Mouse (Mus musculus): ENCODE measurements around the gene Daam2. TPM values are rescaled to one million over a fixed set of nuclear protein-coding genes. Genes with fewer than 3 reads are reported as not detected.

Daam2 gene
- polyA plus RNA-seq, 1 experiment from 2014 or later: 3.1 TPM

GRCm38 (mm10) chr17:49481876-49482275 lies 82.3 kb downstream of the Daam2 start:
- WGBS: 84% methylated on average over 3 of the region's 3 CpGs

GRCm38 (mm10) chr17:49477370-49477769 lies 86.8 kb downstream of the Daam2 start:
- no peaks in the 10 kb centered on the region for H3K9me3 ChIP-seq (ENCODE audit: control insufficient read depth, low read length)
- H3K4me1 ChIP-seq (replicated peaks; ENCODE audit: control insufficient read depth, insufficient read depth, low read length): no peaks in the 10 kb centered on the region; the same call in 1 of the 2 replicates
- H3K4me2 ChIP-seq (replicated peaks): no peak overlapping the region
- H3K27ac ChIP-seq: no peak overlapping the region
- no peak overlapping the region for H3K9ac ChIP-seq
- ATAC-seq (ENCODE audit: low FRiP score) (no peak), DNase-seq (ENCODE audit: low spot score) (no peak)
- H3K4me3 ChIP-seq (replicated peaks; ENCODE audit: low read length): no peak overlapping the region
- no peaks in the 10 kb centered on the region for H3K27me3 ChIP-seq (ENCODE audit: control insufficient read depth, insufficient read depth, low read length)
- WGBS: 84% methylated on average over 4 of the region's 4 CpGs
- no peaks in the 10 kb centered on the region for H3K36me3 ChIP-seq (replicated peaks; ENCODE audit: control insufficient read depth, insufficient read depth)

More at GRCm38 (mm10) chr17:49481876-49482275, 82.3 kb downstream of the Daam2 start:
- H3K4me2 ChIP-seq (replicated peaks): no peak overlapping the region
- no peak overlapping the region for H3K4me3 ChIP-seq (replicated peaks; ENCODE audit: low read length)
- DNase-seq (ENCODE audit: low spot score): no peak
- ATAC-seq (ENCODE audit: low FRiP score): no peak
- no peaks in the 10 kb centered on the region for H3K9me3 ChIP-seq (ENCODE audit: control insufficient read depth, low read length)
- no peaks in the 10 kb centered on the region for H3K4me1 ChIP-seq (replicated peaks; ENCODE audit: control insufficient read depth, insufficient read depth, low read length)
- no peak overlapping the region for H3K27ac ChIP-seq
- no peaks in the 10 kb centered on the region for H3K36me3 ChIP-seq (replicated peaks; ENCODE audit: control insufficient read depth, insufficient read depth)
- no peaks in the 10 kb centered on the region for H3K27me3 ChIP-seq (ENCODE audit: control insufficient read depth, insufficient read depth, low read length)
- H3K9ac ChIP-seq: no peak overlapping the region

GRCm38 (mm10) chr17:49475174-49475573 lies 89.0 kb downstream of the Daam2 start:
- Histone ChIP-seq H3K4me3 (replicated peaks; ENCODE audit: low read length) (no peak overlapping the region), H3K27me3 (ENCODE audit: control insufficient read depth, insufficient read depth, low read length) (no peaks in the 10 kb centered on the region), H3K36me3 (replicated peaks; ENCODE audit: control insufficient read depth, insufficient read depth) (no peaks in the 10 kb centered on the region), H3K4me2 (replicated peaks) (no peak overlapping the region), H3K9me3 (ENCODE audit: control insufficient read depth, low read length) (no peaks in the 10 kb centered on the region), H3K9ac (no peak overlapping the region), H3K27ac (no peak overlapping the region), H3K4me1 (replicated peaks; ENCODE audit: control insufficient read depth, insufficient read depth, low read length) (no peaks in the 10 kb centered on the region; the same call in 1 of the 2 replicates)
- DNase-seq (ENCODE audit: low spot score): no peak
- 83% methylated on average over 1 of the region's 1 CpGs for whole genome bisulfite sequencing
- ATAC-seq (ENCODE audit: low FRiP score): no peak

- Histone ChIP-seq H3K4me1 (replicated peaks; ENCODE audit: control insufficient read depth, insufficient read depth, low read length) (no peaks in the 10 kb centered on the region; the same call in 1 of the 2 replicates), H3K36me3 (replicated peaks; ENCODE audit: control insufficient read depth, insufficient read depth) (no peaks in the 10 kb centered on the region), H3K4me2 (replicated peaks) (no peak overlapping the region), H3K9me3 (ENCODE audit: control insufficient read depth, low read length) (no peaks in the 10 kb centered on the region), H3K27ac (no peak overlapping the region), H3K9ac (no peak overlapping the region), H3K27me3 (ENCODE audit: control insufficient read depth, insufficient read depth, low read length) (no peaks in the 10 kb centered on the region), H3K4me3 (replicated peaks; ENCODE audit: low read length) (no peak overlapping the region)
- WGBS: 86% methylated on average over 4 of the region's 4 CpGs
- DNase-seq (ENCODE audit: low spot score): no peak
- no peak for ATAC-seq (ENCODE audit: low FRiP score)
Measured at GRCm38 (mm10) chr17:49474051-49474450, 90.1 kb downstream of the Daam2 start.

- DNase-seq (ENCODE audit: low spot score) (no peak), ATAC-seq (ENCODE audit: low FRiP score) (0 out of 2 replicates have a peak, but pooled peaks have one; percentile 18)
- no peak overlapping the region for H3K27ac ChIP-seq
- no peak overlapping the region for H3K9ac ChIP-seq
- no peaks in the 10 kb centered on the region for H3K9me3 ChIP-seq (ENCODE audit: control insufficient read depth, low read length)
- no peaks in the 10 kb centered on the region for H3K27me3 ChIP-seq (ENCODE audit: control insufficient read depth, insufficient read depth, low read length)
- H3K4me1 ChIP-seq (replicated peaks; ENCODE audit: control insufficient read depth, insufficient read depth, low read length): no peaks in the 10 kb centered on the region; the same call in 1 of the 2 replicates
- WGBS: 54% methylated on average over 8 of the region's 8 CpGs
- no peak overlapping the region for H3K4me2 ChIP-seq (replicated peaks)
- H3K4me3 ChIP-seq (replicated peaks; ENCODE audit: low read length): no peak overlapping the region
- H3K36me3 ChIP-seq (replicated peaks; ENCODE audit: control insufficient read depth, insufficient read depth): no peaks in the 10 kb centered on the region
Measured at GRCm38 (mm10) chr17:49472626-49473025, 91.5 kb downstream of the Daam2 start.

- ATAC-seq (ENCODE audit: low FRiP score) (peak; percentile 32; the same call in 1 of the 2 replicates), DNase-seq (ENCODE audit: low spot score) (peak; percentile 72)
- WGBS: 41% methylated on average over 4 of the region's 4 CpGs
- no peak overlapping the region for H3K9ac ChIP-seq
- H3K36me3 ChIP-seq (replicated peaks; ENCODE audit: control insufficient read depth, insufficient read depth): no peaks in the 10 kb centered on the region
- H3K9me3 ChIP-seq (ENCODE audit: control insufficient read depth, low read length): no peaks in the 10 kb centered on the region
- no peak overlapping the region for H3K27ac ChIP-seq
- H3K27me3 ChIP-seq (ENCODE audit: control insufficient read depth, insufficient read depth, low read length): no peaks in the 10 kb centered on the region
- H3K4me1 ChIP-seq (replicated peaks; ENCODE audit: control insufficient read depth, insufficient read depth, low read length): no peaks in the 10 kb centered on the region; the same call in 1 of the 2 replicates
- no peak overlapping the region for H3K4me3 ChIP-seq (replicated peaks; ENCODE audit: low read length)
- no peak overlapping the region for H3K4me2 ChIP-seq (replicated peaks)
Measured at GRCm38 (mm10) chr17:49468223-49468622, 95.9 kb downstream of the Daam2 start.

GRCm38 (mm10) chr17:49464884-49465283 lies 99.3 kb downstream of the Daam2 start:
- DNase-seq (ENCODE audit: low spot score) (no peak), ATAC-seq (ENCODE audit: low FRiP score) (no peak)
- Histone ChIP-seq H3K9ac (no peak overlapping the region), H3K4me2 (replicated peaks) (no peak overlapping the region), H3K4me1 (replicated peaks; ENCODE audit: control insufficient read depth, insufficient read depth, low read length) (no peaks in the 10 kb centered on the region), H3K36me3 (replicated peaks; ENCODE audit: control insufficient read depth, insufficient read depth) (no peaks in the 10 kb centered on the region), H3K9me3 (ENCODE audit: control insufficient read depth, low read length) (no peaks in the 10 kb centered on the region), H3K27ac (no peak overlapping the region), H3K27me3 (ENCODE audit: control insufficient read depth, insufficient read depth, low read length) (no peaks in the 10 kb centered on the region), H3K4me3 (replicated peaks; ENCODE audit: low read length) (no peak overlapping the region)
- WGBS: 82% methylated on average over 3 of the region's 3 CpGs

- 94% methylated on average over 18 of the region's 18 CpGs for whole genome bisulfite sequencing
- Histone ChIP-seq H3K27me3 (ENCODE audit: control insufficient read depth, insufficient read depth, low read length) (no peaks in the 10 kb centered on the region), H3K4me3 (replicated peaks; ENCODE audit: low read length) (no peak overlapping the region), H3K4me1 (replicated peaks; ENCODE audit: control insufficient read depth, insufficient read depth, low read length) (no peaks in the 10 kb centered on the region), H3K36me3 (replicated peaks; ENCODE audit: control insufficient read depth, insufficient read depth) (peaks cover 11% of the 10 kb centered on the region), H3K27ac (no peak overlapping the region), H3K9me3 (ENCODE audit: control insufficient read depth, low read length) (no peaks in the 10 kb centered on the region), H3K4me2 (replicated peaks) (no peak overlapping the region), H3K9ac (no peak overlapping the region)
- ATAC-seq (ENCODE audit: low FRiP score) (no peak), DNase-seq (ENCODE audit: low spot score) (no peak)
Measured at GRCm38 (mm10) chr17:49458386-49458785, 105.8 kb downstream of the Daam2 start.

GRCm38 (mm10) chr17:49457833-49458232 lies 106.3 kb downstream of the Daam2 start:
- no peak overlapping the region for H3K4me3 ChIP-seq (replicated peaks; ENCODE audit: low read length)
- 98% methylated on average over 3 of the region's 3 CpGs for WGBS
- H3K4me1 ChIP-seq (replicated peaks; ENCODE audit: control insufficient read depth, insufficient read depth, low read length): no peaks in the 10 kb centered on the region
- H3K9me3 ChIP-seq (ENCODE audit: control insufficient read depth, low read length): no peaks in the 10 kb centered on the region
- H3K9ac ChIP-seq: no peak overlapping the region
- ATAC-seq (ENCODE audit: low FRiP score) (no peak), DNase-seq (ENCODE audit: low spot score) (no peak)
- H3K4me2 ChIP-seq (replicated peaks): no peak overlapping the region
- no peaks in the 10 kb centered on the region for H3K27me3 ChIP-seq (ENCODE audit: control insufficient read depth, insufficient read depth, low read length)
- no peak overlapping the region for H3K27ac ChIP-seq
- peaks cover 11% of the 10 kb centered on the region for H3K36me3 ChIP-seq (replicated peaks; ENCODE audit: control insufficient read depth, insufficient read depth)

GRCm38 (mm10) chr17:49456334-49456733 lies 107.8 kb downstream of the Daam2 start:
- Histone ChIP-seq H3K9me3 (ENCODE audit: control insufficient read depth, low read length) (no peaks in the 10 kb centered on the region), H3K4me2 (replicated peaks) (no peak overlapping the region), H3K27ac (no peak overlapping the region), H3K9ac (no peak overlapping the region), H3K27me3 (ENCODE audit: control insufficient read depth, insufficient read depth, low read length) (no peaks in the 10 kb centered on the region), H3K4me3 (replicated peaks; ENCODE audit: low read length) (no peak overlapping the region), H3K36me3 (replicated peaks; ENCODE audit: control insufficient read depth, insufficient read depth) (peaks cover 11% of the 10 kb centered on the region), H3K4me1 (replicated peaks; ENCODE audit: control insufficient read depth, insufficient read depth, low read length) (no peaks in the 10 kb centered on the region)
- no peak for DNase-seq (ENCODE audit: low spot score)
- ATAC-seq (ENCODE audit: low FRiP score): no peak
- WGBS: 80% methylated on average over 4 of the region's 4 CpGs
